ENCODE assay signal across 13 mouse cellular contexts in the genomic region with DNA sequence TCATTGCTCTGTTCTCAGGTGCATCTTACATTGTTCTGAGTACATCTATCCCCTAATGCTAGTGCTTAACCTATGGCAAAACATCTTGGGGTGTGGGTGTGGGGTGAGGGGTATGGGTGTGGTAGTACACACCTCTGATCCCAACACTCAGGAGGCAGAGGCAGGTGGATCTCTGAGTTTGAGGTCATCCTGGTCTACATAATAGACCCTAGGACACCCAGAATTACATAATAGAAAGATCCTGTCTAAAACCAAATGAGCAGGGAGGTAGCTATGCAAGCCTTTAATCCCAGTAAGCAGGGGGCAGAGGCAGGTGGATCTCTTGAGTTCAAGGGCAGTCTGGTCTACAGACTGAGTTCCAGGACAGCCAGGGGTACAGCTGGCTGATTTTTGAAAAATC. TPM values are rescaled to one million over a fixed set of nuclear protein-coding genes. Genes with fewer than 3 reads are reported as not detected.
"Had no signal": no experiment of that assay in that cellular context is flagged by ENCODE, and none has a peak within 500 bp of the region (broad histone marks: within the 10 kb centered on the region; RNA-seq: fewer than 3 reads in every experiment).

No protein-coding gene starts in this region.

- H3K27ac ChIP-seq: limb, embryonic 13.5 days; midbrain, embryonic 13.5 days had no signal

- H3K9ac ChIP-seq: limb, embryonic 13.5 days; midbrain, embryonic 13.5 days had no signal

- H3K27me3 ChIP-seq: limb, embryonic 13.5 days had no signal

- H3K9me3 ChIP-seq: limb, embryonic 13.5 days; midbrain, embryonic 13.5 days had no signal

- DNase-seq: kidney, adult 18-20 months; kidney, postnatal 10 days; left cerebral cortex, postnatal 4 days; lung, adult 18-20 months; retina, postnatal 1 day; right cerebral cortex, postnatal 4 days; spleen, adult 18-20 months; thymus, adult 18-20 months; thymus, postnatal 14 days had no signal

- ATAC-seq: midbrain, embryonic 13.5 days had no signal

RNA-seq across cellular contexts. Expression of gene Galr3, which starts 32.1 kb away (rescaled TPM):
- total RNA-seq: neutrophil, adult 5-6 weeks had no signal
- polyA plus RNA-seq: limb, embryonic 13.5 days; lung, embryonic 16.5 days; midbrain, embryonic 13.5 days had no signal
